Mouse (Mus musculus): ENCODE measurements at regions not wholly inside any gene's neighbourhood (a gene's known extent, or its start where the extent isn't known, plus 50 kb on each side); places are given as distances from the start of the nearest gene placed in this dataset.

GRCm38 (mm10) chr13:47868656-47869055, 392.4 kb upstream of the Id4 start:
- 61% methylated on average over 4 of the region's 4 CpGs for WGBS
- H3K27me3 ChIP-seq (ENCODE audit: control insufficient read depth, insufficient read depth, low read length), result no peaks in the 10 kb centered on the region
- H3K4me3 ChIP-seq (replicated peaks; ENCODE audit: low read length), result no peak overlapping the region
- H3K4me1 ChIP-seq (ENCODE audit: control insufficient read depth, insufficient read depth, low read length), result no peaks in the 10 kb centered on the region
- ATAC-seq (ENCODE audit: insufficient read depth, low FRiP score), result no peak
- H3K4me2 ChIP-seq (ENCODE audit: low read depth, low read length), result no peak overlapping the region
- no peak overlapping the region for H3K9ac ChIP-seq (ENCODE audit: low read length)
- H3K9me3 ChIP-seq (replicated peaks; ENCODE audit: control insufficient read depth, low read length), result no peaks in the 10 kb centered on the region
- no peaks in the 10 kb centered on the region for H3K36me3 ChIP-seq (ENCODE audit: control insufficient read depth, insufficient read depth, low read length)
- H3K27ac ChIP-seq (ENCODE audit: low read length), result no peak overlapping the region

- H3K4me3 ChIP-seq (replicated peaks; ENCODE audit: low read length), result no peak overlapping the region
- H3K36me3 ChIP-seq (ENCODE audit: control insufficient read depth, insufficient read depth, low read length), result no peaks in the 10 kb centered on the region
- 51% methylated on average over 10 of the region's 10 CpGs for WGBS
- H3K9ac ChIP-seq (ENCODE audit: low read length), result no peak overlapping the region
- H3K9me3 ChIP-seq (replicated peaks; ENCODE audit: control insufficient read depth, low read length), result no peaks in the 10 kb centered on the region
- no peak overlapping the region for H3K4me2 ChIP-seq (ENCODE audit: low read depth, low read length)
- H3K27ac ChIP-seq (ENCODE audit: low read length), result no peak overlapping the region
- ATAC-seq (ENCODE audit: insufficient read depth, low FRiP score), result no peak; the same call in 1 of the 2 replicates
- no peaks in the 10 kb centered on the region for H3K27me3 ChIP-seq (ENCODE audit: control insufficient read depth, insufficient read depth, low read length)
- no peaks in the 10 kb centered on the region for H3K4me1 ChIP-seq (ENCODE audit: control insufficient read depth, insufficient read depth, low read length)
Measured at GRCm38 (mm10) chr13:47869670-47870532, 391.1 kb upstream of the Id4 start.

- H3K27ac ChIP-seq (ENCODE audit: low read length), result no peak overlapping the region
- H3K4me1 ChIP-seq (ENCODE audit: control insufficient read depth, insufficient read depth, low read length), result no peaks in the 10 kb centered on the region
- no peak overlapping the region for H3K4me2 ChIP-seq (ENCODE audit: low read depth, low read length)
- H3K36me3 ChIP-seq (ENCODE audit: control insufficient read depth, insufficient read depth, low read length), result no peaks in the 10 kb centered on the region
- no peaks in the 10 kb centered on the region for H3K27me3 ChIP-seq (ENCODE audit: control insufficient read depth, insufficient read depth, low read length)
- no peak overlapping the region for H3K4me3 ChIP-seq (replicated peaks; ENCODE audit: low read length)
- 59% methylated on average over 11 of the region's 11 CpGs for WGBS
- no peak for ATAC-seq (ENCODE audit: insufficient read depth, low FRiP score)
- H3K9me3 ChIP-seq (replicated peaks; ENCODE audit: control insufficient read depth, low read length), result no peaks in the 10 kb centered on the region
- no peak overlapping the region for H3K9ac ChIP-seq (ENCODE audit: low read length)
Measured at GRCm38 (mm10) chr13:47872645-47873044, 388.4 kb upstream of the Id4 start.

DNA sequence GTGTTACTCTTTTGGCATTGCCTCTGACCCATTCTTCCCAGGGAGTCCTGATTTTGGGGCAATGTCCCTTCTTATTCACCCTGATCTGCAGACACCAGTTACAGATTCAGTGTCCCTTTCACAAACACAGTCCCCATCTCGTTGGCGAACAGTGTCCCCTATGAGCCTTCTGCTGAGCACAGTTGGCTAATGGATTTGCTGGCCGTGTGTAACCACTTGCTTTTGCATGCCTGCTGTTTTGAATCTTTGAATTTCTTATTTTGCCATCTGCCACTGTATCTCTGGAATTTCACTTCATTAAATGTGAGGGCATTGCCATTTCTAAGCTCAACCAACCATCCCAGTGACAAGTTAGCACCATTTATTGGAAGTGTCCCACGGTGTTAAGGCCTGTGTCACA, 368.5 kb upstream of the Id4 start:
- Histone ChIP-seq H3K27ac (ENCODE audit: low read length) (no peak overlapping the region), H3K9ac (ENCODE audit: low read length) (no peak overlapping the region), H3K4me2 (ENCODE audit: low read depth, low read length) (no peak overlapping the region), H3K27me3 (ENCODE audit: control insufficient read depth, insufficient read depth, low read length) (no peaks in the 10 kb centered on the region), H3K36me3 (ENCODE audit: control insufficient read depth, insufficient read depth, low read length) (no peaks in the 10 kb centered on the region), H3K4me3 (replicated peaks; ENCODE audit: low read length) (no peak overlapping the region), H3K4me1 (ENCODE audit: control insufficient read depth, insufficient read depth, low read length) (no peaks in the 10 kb centered on the region), H3K9me3 (replicated peaks; ENCODE audit: control insufficient read depth, low read length) (no peaks in the 10 kb centered on the region)
- no peak for ATAC-seq (ENCODE audit: insufficient read depth, low FRiP score)
- 88% methylated on average over 4 of the region's 4 CpGs for WGBS

- H3K4me2 ChIP-seq (ENCODE audit: low read depth, low read length), result no peak overlapping the region
- H3K36me3 ChIP-seq (ENCODE audit: control insufficient read depth, insufficient read depth, low read length), result no peaks in the 10 kb centered on the region
- WGBS, result 59% methylated on average over 1 of the region's 1 CpGs
- H3K4me3 ChIP-seq (replicated peaks; ENCODE audit: low read length), result no peak overlapping the region
- no peaks in the 10 kb centered on the region for H3K27me3 ChIP-seq (ENCODE audit: control insufficient read depth, insufficient read depth, low read length)
- ATAC-seq (ENCODE audit: insufficient read depth, low FRiP score), result no peak
- no peaks in the 10 kb centered on the region for H3K4me1 ChIP-seq (ENCODE audit: control insufficient read depth, insufficient read depth, low read length)
- 0 out of 2 replicates have a peak, but pooled peaks cover 3% of the 10 kb centered on the region for H3K9me3 ChIP-seq (replicated peaks; ENCODE audit: control insufficient read depth, low read length)
- no peak overlapping the region for H3K27ac ChIP-seq (ENCODE audit: low read length)
- no peak overlapping the region for H3K9ac ChIP-seq (ENCODE audit: low read length)
Measured at GRCm38 (mm10) chr13:47894331-47894730, 366.7 kb upstream of the Id4 start.

- 71% methylated on average over 6 of the region's 6 CpGs for WGBS
- no peak for ATAC-seq (ENCODE audit: insufficient read depth, low FRiP score)
- no peaks in the 10 kb centered on the region for H3K27me3 ChIP-seq (ENCODE audit: control insufficient read depth, insufficient read depth, low read length)
Measured at GRCm38 (mm10) chr13:47895256-47895655, 365.8 kb upstream of the Id4 start.

GRCm38 (mm10) chr13:47896646-47897045, 364.4 kb upstream of the Id4 start:
- Histone ChIP-seq H3K4me2 (ENCODE audit: low read depth, low read length) (no peak overlapping the region), H3K4me3 (replicated peaks; ENCODE audit: low read length) (no peak overlapping the region), H3K27ac (ENCODE audit: low read length) (no peak overlapping the region), H3K36me3 (ENCODE audit: control insufficient read depth, insufficient read depth, low read length) (no peaks in the 10 kb centered on the region), H3K9ac (ENCODE audit: low read length) (no peak overlapping the region), H3K4me1 (ENCODE audit: control insufficient read depth, insufficient read depth, low read length) (no peaks in the 10 kb centered on the region), H3K9me3 (replicated peaks; ENCODE audit: control insufficient read depth, low read length) (0 out of 2 replicates have a peak, but pooled peaks cover 3% of the 10 kb centered on the region), H3K27me3 (ENCODE audit: control insufficient read depth, insufficient read depth, low read length) (no peaks in the 10 kb centered on the region)
- WGBS, result 84% methylated on average over 4 of the region's 4 CpGs
- ATAC-seq (ENCODE audit: insufficient read depth, low FRiP score), result no peak

More at GRCm38 (mm10) chr13:47895256-47895655, 365.8 kb upstream of the Id4 start:
- no peak overlapping the region for H3K4me2 ChIP-seq (ENCODE audit: low read depth, low read length)
- no peaks in the 10 kb centered on the region for H3K36me3 ChIP-seq (ENCODE audit: control insufficient read depth, insufficient read depth, low read length)
- no peaks in the 10 kb centered on the region for H3K4me1 ChIP-seq (ENCODE audit: control insufficient read depth, insufficient read depth, low read length)
- H3K9ac ChIP-seq (ENCODE audit: low read length), result no peak overlapping the region
- no peak overlapping the region for H3K27ac ChIP-seq (ENCODE audit: low read length)
- H3K4me3 ChIP-seq (replicated peaks; ENCODE audit: low read length), result no peak overlapping the region
- H3K9me3 ChIP-seq (replicated peaks; ENCODE audit: control insufficient read depth, low read length), result 0 out of 2 replicates have a peak, but pooled peaks cover 3% of the 10 kb centered on the region

DNA sequence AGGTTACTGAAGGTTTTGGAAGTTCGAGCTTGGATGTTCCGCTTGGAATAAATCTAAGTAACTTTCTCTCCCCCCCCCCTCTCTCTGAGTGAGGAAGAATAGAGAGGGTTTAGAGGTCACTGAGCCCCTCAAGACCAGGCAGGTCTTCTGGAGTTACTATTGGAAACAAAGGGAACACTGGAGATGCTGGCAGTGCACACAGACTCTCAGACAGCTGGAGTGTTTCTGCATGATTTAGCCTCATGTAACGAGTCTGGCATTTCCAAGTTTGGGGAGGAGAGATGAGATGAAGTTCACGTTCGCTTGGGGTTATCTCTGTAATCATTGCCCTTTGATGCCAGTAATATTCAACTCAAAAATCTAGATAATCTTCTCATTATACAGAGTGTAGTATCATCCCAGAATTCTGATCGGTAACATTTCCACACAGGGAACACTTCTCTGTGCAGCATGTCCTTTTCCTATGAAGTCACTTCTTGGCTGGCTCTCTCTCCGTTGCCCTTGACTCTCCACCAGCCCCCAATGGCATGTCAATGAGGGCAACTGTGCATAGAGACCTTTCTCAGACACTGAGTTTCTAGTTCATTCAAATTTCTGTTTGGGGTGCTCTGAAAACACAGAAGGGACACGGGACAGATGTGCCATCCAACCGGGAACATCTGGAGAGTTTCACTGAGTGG, 351.0 kb upstream of the Id4 start:
- Histone ChIP-seq H3K4me1 (ENCODE audit: control insufficient read depth, insufficient read depth, low read length) (no peaks in the 10 kb centered on the region), H3K27me3 (ENCODE audit: control insufficient read depth, insufficient read depth, low read length) (no peaks in the 10 kb centered on the region), H3K36me3 (ENCODE audit: control insufficient read depth, insufficient read depth, low read length) (no peaks in the 10 kb centered on the region), H3K4me2 (ENCODE audit: low read depth, low read length) (no peak overlapping the region), H3K9ac (ENCODE audit: low read length) (no peak overlapping the region), H3K27ac (ENCODE audit: low read length) (no peak overlapping the region), H3K9me3 (replicated peaks; ENCODE audit: control insufficient read depth, low read length) (no peaks in the 10 kb centered on the region), H3K4me3 (replicated peaks; ENCODE audit: low read length) (no peak overlapping the region)
- 73% methylated on average over 9 of the region's 9 CpGs for WGBS
- no peak for ATAC-seq (ENCODE audit: insufficient read depth, low FRiP score)

GRCm38 (mm10) chr13:47910531-47910910, 350.5 kb upstream of the Id4 start:
- WGBS, result 74% methylated on average over 3 of the region's 3 CpGs
- H3K4me1 ChIP-seq (ENCODE audit: control insufficient read depth, insufficient read depth, low read length), result no peaks in the 10 kb centered on the region
- no peak overlapping the region for H3K4me3 ChIP-seq (replicated peaks; ENCODE audit: low read length)
- H3K9ac ChIP-seq (ENCODE audit: low read length), result no peak overlapping the region
- ATAC-seq (ENCODE audit: insufficient read depth, low FRiP score), result no peak
- H3K36me3 ChIP-seq (ENCODE audit: control insufficient read depth, insufficient read depth, low read length), result no peaks in the 10 kb centered on the region
- no peak overlapping the region for H3K27ac ChIP-seq (ENCODE audit: low read length)
- no peak overlapping the region for H3K4me2 ChIP-seq (ENCODE audit: low read depth, low read length)
- no peaks in the 10 kb centered on the region for H3K9me3 ChIP-seq (replicated peaks; ENCODE audit: control insufficient read depth, low read length)
- H3K27me3 ChIP-seq (ENCODE audit: control insufficient read depth, insufficient read depth, low read length), result no peaks in the 10 kb centered on the region
